Mouse (Mus musculus) thymus, adult 18-20 months (tissue): ENCODE results near the gene Gif.

Experiments
- DNase-seq, 2 experiments: peaks; one replicate each; pipeline ENCODE4 v3.0.0; 2022; ENCODE audit warnings: mixed read lengths in 2 of 2

Gene Gif

DNA sequence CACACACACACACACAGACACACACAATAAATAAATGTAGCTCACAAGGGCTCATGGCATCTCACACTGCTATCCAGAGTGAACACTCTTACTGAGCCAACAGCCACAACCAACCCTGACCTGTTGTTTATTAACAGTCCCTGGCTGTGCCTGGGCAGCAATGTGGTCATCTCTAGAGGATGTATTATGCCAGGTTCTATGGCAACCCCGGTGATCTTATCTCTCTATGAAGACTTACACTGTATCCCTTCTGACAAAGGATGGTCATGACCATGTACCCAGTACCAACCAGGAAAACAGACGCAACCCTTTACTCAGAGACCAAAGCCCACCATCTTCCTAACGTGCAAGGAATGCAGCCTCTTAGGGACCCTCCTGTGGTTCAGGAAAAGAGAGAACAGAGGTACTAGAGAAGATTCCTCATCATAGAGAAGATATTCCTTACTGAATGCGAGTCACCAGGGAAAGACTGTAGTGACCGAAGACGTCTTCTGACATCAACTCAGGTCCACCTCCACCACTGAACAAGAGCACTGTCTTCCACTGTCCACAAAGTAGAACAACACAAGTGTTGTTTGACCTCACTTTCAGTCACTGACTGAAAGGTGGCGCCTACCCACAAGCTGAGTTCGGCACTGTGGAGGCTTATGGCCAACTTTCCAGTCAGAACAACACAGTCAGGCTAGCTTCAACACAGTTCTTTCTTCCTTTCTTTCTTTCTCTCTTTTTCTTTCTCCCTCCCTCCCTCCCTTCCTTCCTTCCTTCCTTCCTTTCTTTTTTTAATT is 53.4 kb downstream of the Gif start:
- no peak for DNase-seq

DNA sequence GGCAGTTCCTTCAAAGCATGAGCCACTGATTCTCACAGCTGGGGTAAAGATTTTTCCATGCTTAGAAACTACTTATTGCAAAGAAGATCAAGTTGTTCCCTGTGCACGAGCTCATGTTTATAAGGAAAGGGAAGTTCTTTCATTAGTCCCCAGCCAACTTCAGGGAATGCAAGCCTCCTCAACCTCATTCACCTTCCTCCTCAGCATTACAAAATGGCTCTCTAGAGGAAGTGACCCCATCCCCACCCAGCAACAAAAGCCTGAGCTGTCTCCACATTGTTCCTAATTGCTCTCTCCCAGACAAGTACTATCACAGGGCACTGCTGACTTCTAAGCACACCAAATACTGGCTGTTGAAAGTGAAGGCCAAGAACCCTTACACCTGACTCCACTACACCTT is 57.1 kb downstream of the Gif start:
- DNase-seq, result no peak

DNA sequence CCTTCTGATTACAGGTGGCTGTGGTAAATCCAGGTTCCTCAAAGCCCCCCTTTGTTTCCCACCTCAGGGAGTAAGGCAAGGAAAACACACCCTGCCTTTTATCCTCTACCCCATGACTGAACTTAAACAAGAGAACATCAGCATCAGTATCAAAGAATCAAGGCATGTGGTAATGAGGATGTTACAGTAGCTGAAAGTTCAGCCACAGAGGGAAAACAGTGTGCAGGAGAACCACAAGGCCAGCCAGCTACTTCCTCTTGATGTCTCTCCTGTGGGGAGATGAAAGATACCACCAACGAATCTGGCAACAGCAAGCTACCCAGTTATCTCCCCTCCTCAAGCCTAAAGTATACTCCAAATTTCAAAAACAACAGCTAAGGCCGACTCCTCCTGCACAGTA is 59.9 kb downstream of the Gif start:
- DNase-seq, result peak in 1 of 2 experiments; percentile 19

DNA sequence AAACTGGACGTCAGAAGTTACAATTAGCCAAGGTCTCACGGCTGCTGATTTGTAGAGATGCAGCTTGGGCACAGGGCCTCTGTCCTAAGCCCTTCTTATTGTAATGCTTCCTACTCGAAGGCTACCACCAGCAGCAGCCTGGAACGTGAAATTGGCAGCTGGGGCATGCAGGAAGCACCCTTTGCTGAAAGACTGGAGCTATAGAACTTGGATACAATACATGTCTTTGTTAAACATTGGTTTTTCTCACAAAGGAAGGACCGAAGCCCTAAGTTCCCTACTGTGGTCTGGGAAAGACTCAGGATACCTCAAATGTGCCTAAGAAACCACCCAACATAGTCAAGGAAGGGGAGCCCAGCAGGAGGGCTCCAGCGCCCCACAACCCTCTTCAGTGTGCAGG is 60.5 kb downstream of the Gif start:
- DNase-seq, result no peak

DNA sequence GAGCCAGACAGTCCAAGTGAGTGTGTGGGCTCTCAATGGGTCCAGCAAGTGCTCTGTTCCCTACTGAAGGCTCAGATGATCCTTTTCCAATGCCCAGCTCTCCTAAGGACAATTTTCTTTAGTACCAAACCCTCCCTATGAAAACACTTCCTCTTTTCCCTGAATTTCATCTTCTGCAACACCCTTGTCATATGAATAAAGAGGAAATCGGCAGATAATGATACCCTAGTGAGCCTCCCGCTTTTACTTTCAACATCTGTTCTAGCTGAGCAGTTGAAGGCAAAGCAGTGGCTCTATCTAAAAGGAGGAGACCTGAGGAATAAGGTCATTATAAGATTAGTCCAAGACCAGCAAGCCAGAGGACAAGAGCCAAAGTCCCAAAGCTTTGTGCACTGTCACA is 61.1 kb downstream of the Gif start:
- no peak for DNase-seq

DNA sequence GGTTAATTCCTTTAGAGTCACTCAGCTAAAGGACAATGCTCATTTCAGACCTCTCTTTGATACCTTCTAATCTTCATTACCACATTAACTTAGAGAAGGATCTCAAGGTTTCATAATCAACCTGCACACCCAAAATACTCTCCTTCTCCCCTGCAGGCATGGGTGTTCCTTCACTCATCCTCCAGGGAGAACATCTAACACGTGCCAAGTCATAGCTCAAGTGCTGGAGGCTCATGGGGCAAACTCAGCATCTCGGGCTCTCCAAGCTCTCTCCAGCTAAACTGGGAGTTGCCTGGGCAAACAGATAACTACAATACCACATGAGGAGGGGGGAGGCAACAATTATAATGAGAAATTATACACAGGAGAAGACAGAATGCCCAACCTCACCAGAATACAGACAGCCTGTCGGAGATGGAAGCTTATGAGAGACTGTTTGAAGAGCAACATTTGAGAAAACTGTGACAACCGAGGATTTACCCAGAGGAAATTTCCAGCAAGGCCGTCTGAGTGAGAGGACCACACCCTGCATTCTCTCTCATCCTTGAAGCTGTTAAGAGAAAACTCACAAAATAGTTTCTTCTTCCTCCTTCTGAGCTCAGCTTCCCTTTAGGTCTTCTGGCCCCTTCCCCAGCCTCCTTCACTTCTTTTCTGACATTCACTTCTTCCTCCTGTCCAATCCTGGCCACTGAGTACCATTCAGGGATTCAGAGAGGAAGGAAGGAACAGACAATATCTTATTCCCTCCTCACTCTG is 62.8 kb downstream of the Gif start:
- no peak for DNase-seq

DNA sequence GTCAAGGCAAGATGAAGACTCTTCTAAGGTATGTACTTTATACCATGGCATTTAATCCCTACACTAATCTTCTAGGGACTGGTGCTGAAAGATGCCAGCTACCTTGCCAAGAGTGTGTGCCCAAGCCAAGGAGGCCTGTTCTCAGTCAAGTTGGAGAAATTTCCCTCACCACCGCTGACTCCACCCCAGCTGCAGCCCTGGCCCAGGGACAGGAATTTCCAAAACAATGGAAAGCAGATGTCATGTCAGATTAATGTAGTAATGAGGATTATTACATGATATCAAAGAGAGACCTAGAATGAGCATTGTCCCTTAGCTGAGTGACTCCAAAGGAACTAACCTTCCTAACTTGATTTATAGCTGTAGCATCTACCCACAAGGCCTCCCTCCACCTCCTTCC is 63.5 kb downstream of the Gif start:
- no peak for DNase-seq

DNA sequence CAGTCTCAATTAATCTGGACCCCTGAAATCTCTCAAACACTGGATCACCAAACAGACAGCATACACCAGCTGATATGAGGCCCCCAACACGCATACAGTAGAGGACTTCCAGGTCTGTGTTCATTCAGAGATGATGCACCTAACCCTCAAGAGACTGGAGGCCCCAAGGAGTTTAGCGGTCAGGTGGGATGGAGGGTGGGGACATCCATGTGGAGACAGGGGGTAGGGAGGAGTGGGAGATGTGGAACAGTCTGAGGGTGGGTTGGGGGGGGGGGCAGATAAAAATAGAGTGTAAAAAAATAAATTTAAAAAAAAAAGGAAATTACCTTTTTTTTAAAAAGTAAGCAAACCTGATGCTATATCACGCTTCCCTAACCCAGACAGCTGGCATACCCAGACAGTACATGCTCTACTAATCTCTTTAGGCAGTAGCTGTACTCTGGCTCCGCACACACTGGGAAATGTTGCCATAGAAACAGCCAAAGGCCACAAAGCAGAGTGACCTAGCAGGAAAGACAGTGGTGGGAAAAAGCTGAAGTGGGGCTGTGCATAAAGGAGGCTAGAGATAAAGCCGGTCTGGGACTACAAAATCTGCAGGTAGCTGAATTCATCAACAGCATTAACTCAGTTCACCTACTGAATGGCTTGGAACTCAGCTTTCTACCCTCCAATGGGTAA is 64.5 kb downstream of the Gif start:
- no peak for DNase-seq
